ENCODE assay signal across 16 mouse cellular contexts in genomic region chr11:51790662-51791061, GRCm38 (mm10).
"Had no signal": no experiment of that assay in that cellular context is flagged by ENCODE, and none has a peak within 500 bp of the region (broad histone marks: within the 10 kb centered on the region; RNA-seq: fewer than 3 reads in every experiment).

No protein-coding gene starts in this region.

- H3K27ac ChIP-seq: neural tube, embryonic 13.5 days; neural tube, embryonic 15.5 days; stomach, embryonic 15.5 days; stomach, postnatal 0 days had no signal

- H3K4me3 ChIP-seq: neural tube, embryonic 13.5 days; neural tube, embryonic 15.5 days; stomach, embryonic 15.5 days had no signal

- DNase-seq: retina, postnatal 1 day; right cerebral cortex, adult 18-20 months; right cerebral cortex, postnatal 14 days; right cerebral cortex, postnatal 25 days; right cerebral cortex, postnatal 4 days; spleen, adult 18-20 months; thymus, adult 18-20 months; thymus, adult 2 months; thymus, postnatal 14 days; thymus, postnatal 25 days; thymus, postnatal 36 days; thymus, postnatal 4 days had no signal

- H3K4me1 ChIP-seq: neural tube, embryonic 13.5 days; neural tube, embryonic 15.5 days; stomach, embryonic 15.5 days had no signal

- H3K9me3 ChIP-seq: neural tube, embryonic 13.5 days; neural tube, embryonic 15.5 days; stomach, embryonic 15.5 days had no signal

- H3K4me2 ChIP-seq: neural tube, embryonic 13.5 days; neural tube, embryonic 15.5 days; stomach, embryonic 15.5 days had no signal

- H3K9ac ChIP-seq: neural tube, embryonic 13.5 days; neural tube, embryonic 15.5 days; stomach, embryonic 15.5 days had no signal

- H3K27me3 ChIP-seq: neural tube, embryonic 13.5 days; neural tube, embryonic 15.5 days; stomach, embryonic 15.5 days had no signal
